Mouse (Mus musculus) heart, postnatal 14 days (tissue): ENCODE results near the gene Utp3. TPM values are rescaled to one million over a fixed set of nuclear protein-coding genes. Genes with fewer than 3 reads are reported as not detected.

Experiments used
- DNase-seq, 2 experiments: peaks; one replicate each; pipeline ENCODE4 v3.0.0; 2021 to 2022
- intact Hi-C: fragments of 180-260 bp; cut with DNase I; formaldehyde crosslinking; loops from one replicate; pipeline ENCODE4 v1.15.1; 2025
- total RNA-seq, 2 experiments: library from RNA; stranded (reverse); gene quantifications; 2 replicates each; pipeline ENCODE4 v1.2.3; 2021

Gene Utp3
- total RNA-seq, 2 experiments from 2014 or later: 20.5 to 20.7 TPM

- DNase-seq: no peak
- intact Hi-C loops: no loop called here
These were observed 47.8 kb downstream of the Utp3 start for GRCm38 (mm10) chr5:88602030-88602429.

GRCm38 (mm10) chr5:88602713-88603112 is 48.5 kb downstream of the Utp3 start:
- no peak for DNase-seq
- intact Hi-C loops: no loop called here

- no peak for DNase-seq
- intact Hi-C loops: no loop called here
These were observed 49.8 kb downstream of the Utp3 start for GRCm38 (mm10) chr5:88604046-88604445.

GRCm38 (mm10) chr5:88604641-88605358 is 50.5 kb downstream of the Utp3 start:
- intact Hi-C loops: no loop called here
- no peak for DNase-seq

Other genes starting within 250 kb of the Utp3 start
- not detected for gene Prol1, start 237.2 kb upstream of the Utp3 start, total RNA-seq
- not detected for gene Amtn, start 178.4 kb upstream of the Utp3 start, total RNA-seq
- not detected for gene Ambn, start 98.5 kb upstream of the Utp3 start, total RNA-seq
- not detected for gene Enam, start 66.5 kb upstream of the Utp3 start, total RNA-seq
- gene Jchain, start 26.6 kb upstream of the Utp3 start, total RNA-seq: 1 to 10 TPM in 1 of 2 experiments, under 1 TPM in 1; 0.33 to 1.2 TPM
- 10 to 100 TPM; 11.0 to 11.2 TPM for gene Rufy3, start 10.6 kb downstream of the Utp3 start, total RNA-seq
- 100 to 1,000 TPM; 187 to 200 TPM for gene Grsf1, start 121.7 kb downstream of the Utp3 start, total RNA-seq
- gene Mob1b, start 166.4 kb downstream of the Utp3 start, total RNA-seq: 10 to 100 TPM; 41.7 to 42.9 TPM
- gene Dck, start 210.5 kb downstream of the Utp3 start, total RNA-seq: 1 to 10 TPM; 3.8 to 7.7 TPM